Mouse (Mus musculus) olfactory bulb, adult 2 months (tissue): ENCODE results near the gene Cpm.

Experiments
- CTCF ChIP-seq: fragments of 200-500 bp; IDR thresholded peaks from 2 replicates; pipeline ENCODE4 v1.5.1; 2012; ENCODE audit warnings: low read depth, mild to moderate bottlenecking, low read length, moderate library complexity; ENCODE audit not compliant: insufficient read depth
- POLR2A ChIP-seq: fragments of 200-500 bp; IDR thresholded peaks from 2 replicates; pipeline ENCODE4 v1.6.1; 2012; ENCODE audit warnings: mild to moderate bottlenecking, low read depth, low read length, moderate library complexity; ENCODE audit not compliant: insufficient read depth

GRCm38 (mm10) chr10:117596771-117597324 lies 32.5 kb upstream of the Cpm start:
- TF ChIP-seq CTCF = no peak
- no peak for TF ChIP-seq POLR2A
